Mouse (Mus musculus) mesoderm, embryonic 11.5 days (tissue): ENCODE data around the gene Dnah3.
A peak's percentile ranks its signal among the peaks of the same experiment; 100 is the strongest.

Source experiments
- DNase-seq: peaks from one replicate; pipeline ENCODE4 v3.0.0-alpha.2; 2012; ENCODE audit warnings: low read depth, low spot score

Dnah3 gene

DNA sequence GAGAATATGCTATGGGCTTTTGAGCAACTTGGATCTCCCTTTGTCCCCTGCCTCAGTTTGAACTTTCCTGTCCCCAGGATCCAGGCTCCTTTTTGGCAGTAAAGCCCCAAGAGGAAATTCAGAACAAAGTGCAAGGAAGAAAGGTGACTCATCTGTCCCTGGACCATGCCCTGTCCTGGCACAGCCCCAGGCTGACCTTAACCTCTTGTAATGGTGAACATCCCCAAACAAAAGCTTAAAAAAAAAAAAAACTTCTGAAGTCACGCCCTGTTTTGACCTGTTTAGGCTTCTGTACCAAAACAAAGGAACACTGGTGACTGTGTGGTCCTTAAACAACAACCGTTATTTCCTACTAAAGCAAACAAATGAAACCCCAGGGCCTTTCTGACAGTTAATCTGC is 153.5 kb downstream of the Dnah3 start:
- no peak for DNase-seq

DNA sequence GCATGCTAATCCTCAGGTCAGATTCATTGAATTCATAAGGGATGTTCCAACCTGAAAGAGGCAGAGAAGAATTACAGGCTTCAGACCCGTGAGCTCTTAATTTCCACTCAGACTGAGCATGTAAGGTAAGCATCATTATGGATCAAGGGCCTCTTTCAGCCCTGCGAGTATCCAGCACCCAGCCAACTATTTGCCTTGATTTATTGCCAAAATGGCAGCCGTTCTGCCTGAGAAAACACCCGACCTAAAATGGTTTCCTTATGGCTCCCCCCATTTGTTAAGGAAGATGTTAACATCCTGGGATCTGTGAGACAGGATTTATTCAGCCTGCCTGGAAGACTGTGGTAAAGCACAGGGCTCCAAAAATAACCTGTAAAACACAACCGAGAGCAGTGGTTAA is 158.0 kb downstream of the Dnah3 start:
- DNase-seq, result peak; percentile 13

DNA sequence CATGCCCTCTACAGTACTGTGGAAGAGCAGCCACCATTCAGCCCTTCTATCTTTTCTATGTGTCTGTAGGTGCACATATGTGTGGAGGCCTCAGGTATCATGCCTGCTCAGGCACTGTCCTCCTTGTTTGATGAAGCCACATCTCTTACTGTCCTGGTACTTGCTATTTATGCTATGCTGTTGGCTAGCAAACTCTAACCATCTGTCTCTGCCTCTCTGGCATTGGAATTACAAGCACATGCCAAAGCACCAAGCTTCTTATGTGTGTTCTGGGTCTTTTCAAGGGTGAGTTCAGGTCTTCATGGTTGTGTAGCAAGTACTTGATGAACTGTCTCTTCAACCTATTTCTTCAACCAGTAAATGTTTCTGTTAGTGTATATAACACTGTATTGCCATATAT is 158.8 kb downstream of the Dnah3 start:
- no peak for DNase-seq

DNA sequence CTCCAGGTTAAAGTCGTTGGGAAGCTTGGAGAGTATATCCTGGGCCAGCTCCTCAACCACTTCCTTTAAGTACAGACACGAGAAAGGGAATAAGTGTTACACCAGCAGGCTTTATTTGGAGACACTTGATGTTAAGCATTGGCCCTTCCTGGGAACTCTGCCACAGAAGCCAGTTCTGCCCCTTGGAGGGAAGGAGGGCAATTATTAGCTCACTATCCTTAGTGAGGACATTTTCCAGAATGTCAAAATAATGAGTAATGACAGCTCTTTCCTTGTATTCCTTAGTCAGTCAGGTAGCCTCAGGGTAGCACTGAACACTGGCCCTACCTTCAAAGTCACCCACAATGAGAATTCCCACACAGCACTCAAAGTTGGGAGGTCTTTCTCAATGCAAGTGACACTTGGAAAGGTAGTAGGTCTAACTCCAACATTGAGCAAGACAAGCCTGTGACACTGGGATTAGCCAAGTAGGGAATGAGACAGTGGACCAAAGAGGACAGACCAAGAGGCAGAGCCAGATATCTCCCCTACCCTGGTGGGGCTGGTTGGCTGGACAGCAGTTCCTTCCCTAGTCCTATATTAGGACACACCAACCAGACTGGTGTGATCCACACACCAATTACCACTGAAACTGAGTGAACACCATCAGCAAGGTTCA is 166.2 kb downstream of the Dnah3 start:
- no peak for DNase-seq

DNA sequence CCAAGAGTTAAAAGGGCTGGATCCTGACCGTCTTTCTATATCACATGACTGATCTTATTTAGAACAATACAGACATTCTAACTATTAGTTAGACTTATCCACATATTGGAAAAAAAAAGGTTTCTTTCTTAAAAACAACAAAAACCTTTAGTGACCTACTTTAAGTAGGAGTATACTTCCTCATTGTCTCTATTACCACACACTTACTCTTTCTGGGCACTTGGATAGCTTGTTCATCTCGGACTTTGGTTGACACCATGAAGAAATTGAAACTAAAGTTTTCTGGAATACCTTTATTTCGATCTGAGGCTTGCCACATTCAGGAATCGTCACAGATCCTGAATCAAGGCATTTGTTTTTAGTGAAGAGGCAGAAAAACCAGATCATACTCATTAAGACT is 174.0 kb downstream of the Dnah3 start:
- DNase-seq, result no peak

DNA sequence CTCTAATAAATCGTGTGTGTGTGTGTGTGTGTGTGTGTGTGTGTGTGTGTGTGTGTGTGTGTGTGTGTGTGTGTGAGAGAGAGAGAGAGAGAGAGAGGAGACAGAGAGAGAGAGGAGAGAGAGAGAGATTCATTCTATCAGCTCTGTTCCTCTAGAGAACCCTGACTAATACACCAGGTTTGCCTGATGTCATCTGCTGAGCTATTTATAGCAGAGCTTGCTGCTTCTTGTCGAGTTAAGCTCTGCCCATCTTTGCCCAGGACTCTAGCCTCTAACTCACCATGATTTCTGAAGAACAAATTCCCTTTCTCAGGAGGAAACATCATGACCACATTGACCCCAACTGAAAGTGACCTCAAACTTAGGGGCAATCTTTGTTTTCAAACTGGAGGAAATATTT is 174.6 kb downstream of the Dnah3 start:
- no peak for DNase-seq

DNA sequence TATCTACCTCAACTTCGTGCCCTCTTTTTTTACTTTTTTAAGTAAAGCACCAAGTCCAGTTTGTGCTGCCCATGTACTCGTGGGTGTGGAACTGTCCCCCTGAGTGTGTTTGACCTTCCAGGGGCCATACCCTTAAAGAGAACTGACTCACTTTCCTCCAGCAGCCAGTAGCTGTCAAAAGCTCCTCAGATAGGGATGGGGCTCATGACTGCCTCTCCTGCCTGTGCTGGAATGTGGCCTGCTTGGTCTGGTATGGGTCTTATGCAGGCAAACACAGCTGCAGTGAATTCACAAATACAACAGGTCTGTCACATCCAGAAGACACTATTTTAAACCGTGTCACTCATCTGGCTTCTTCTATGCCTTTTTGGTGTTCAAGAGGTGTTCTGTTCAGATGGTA is 183.4 kb downstream of the Dnah3 start:
- DNase-seq, result no peak

DNA sequence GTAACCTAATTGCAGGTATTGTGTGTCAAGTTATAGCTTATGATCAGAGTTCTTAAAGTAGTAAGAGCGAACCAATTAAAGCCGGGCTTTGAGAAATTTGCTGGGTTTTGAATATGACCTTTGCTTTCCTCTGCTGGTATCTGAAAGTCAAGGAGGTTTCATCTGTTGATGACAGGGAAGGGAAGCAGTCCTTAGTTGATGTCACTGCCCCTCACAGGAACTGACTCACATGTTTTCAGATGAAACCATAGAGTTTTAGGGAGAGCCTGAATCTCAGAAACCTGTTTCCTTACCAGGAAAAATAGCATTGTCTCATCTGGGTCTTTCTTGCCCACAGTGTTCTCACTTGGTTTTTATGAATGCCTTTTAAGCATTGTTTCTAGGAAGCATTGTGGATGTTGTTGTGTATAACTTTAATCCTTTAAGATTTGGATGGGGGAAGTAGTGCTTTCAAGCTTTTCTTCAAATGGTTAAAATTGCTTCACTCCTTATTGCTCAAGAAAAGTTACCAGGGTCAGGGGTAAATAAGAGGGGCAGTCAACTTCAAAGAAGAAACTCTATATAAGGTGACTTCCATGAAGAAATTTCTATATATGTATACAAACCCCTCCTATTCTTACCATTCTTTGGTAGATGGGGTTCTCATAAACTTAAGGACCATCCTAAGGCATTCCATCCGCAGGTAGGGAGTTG is 188.4 kb downstream of the Dnah3 start:
- no peak for DNase-seq

DNA sequence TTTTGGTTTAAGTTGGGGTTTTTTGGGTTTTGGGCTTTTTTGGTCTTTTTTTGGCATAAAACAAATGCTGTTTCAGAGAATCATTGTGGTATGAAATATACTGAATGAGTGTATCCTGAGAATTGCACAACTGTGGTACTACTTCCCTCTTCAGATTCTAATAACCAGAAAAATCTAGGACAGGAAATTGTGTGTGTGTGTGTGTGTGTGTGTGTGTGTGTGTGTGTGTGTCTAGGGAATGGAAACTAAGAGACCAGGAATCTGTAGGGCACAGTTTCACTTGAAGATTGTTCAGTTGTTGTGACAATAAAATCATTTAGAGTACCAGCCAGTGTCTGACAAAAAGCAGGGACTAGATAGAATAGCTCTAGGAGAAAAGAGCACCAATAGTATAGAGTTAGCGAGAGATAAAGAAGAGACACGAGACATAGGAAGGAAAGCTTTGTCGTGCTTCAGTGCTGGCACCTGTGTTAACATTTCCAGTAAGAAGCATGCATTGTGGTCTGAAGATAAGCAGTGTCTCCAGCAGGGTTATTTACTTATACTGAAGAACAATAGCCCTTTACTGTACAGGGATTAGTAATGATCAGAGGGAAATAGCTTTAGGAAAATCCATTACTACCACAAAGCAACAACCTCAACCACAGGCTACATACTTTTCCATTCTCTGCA is 195.6 kb downstream of the Dnah3 start:
- no peak for DNase-seq

DNA sequence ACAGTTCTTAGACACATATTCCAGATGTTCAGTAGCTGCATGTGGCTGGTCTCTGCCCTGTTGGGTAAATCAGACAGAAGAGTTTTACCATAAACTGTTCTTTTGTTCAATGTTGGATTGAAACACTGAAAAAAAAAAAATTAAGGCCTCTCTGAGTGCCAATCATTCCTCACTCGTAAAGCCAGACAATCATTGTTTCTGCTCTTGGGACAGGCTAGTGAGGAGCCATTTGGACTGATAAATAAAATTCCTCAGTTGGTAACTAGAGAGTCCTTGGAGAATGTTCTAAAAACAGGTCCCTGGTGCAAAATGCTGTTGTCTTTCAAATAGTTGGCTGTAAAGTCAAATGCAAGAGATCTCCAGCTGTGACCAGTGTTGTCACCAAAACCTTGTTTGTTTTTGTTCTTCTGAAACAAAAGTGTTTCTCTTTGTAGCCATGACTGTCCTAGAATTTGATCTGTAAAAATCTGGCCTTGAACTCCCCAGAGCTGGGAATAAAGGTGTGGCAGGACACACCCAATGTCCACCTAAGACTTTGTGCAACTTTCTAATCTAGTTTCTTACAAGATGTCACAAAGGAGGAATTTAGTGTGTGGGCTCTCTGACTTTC is 196.7 kb downstream of the Dnah3 start:
- DNase-seq, result no peak

DNA sequence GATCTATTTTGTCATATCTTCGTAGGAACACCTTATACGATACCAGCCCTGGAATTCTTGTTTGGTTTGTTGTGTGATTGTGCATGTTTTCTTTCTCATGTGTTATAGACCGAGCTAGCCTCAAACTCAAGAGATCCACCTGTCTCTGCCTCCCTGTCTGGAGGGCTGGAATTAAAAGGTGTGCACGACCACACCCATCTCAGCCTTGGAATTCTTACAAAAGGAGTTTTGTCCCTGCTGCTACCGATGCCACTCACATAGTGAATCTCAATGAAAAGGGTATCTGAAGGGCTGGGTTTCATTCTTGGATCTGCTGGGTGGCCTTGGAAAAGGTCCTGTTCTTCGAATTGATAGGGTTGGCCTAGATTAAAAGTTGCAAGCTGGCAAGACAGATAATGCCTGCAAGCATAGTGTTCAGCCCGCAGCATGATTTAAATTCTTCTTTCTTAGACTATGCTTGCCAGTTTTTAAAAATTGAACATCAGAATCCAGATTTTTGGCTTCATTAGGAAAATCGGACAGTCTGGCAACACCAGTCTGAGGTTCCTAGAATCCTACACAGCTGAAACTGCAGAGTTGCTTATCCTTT is 197.5 kb downstream of the Dnah3 start:
- no peak for DNase-seq

DNA sequence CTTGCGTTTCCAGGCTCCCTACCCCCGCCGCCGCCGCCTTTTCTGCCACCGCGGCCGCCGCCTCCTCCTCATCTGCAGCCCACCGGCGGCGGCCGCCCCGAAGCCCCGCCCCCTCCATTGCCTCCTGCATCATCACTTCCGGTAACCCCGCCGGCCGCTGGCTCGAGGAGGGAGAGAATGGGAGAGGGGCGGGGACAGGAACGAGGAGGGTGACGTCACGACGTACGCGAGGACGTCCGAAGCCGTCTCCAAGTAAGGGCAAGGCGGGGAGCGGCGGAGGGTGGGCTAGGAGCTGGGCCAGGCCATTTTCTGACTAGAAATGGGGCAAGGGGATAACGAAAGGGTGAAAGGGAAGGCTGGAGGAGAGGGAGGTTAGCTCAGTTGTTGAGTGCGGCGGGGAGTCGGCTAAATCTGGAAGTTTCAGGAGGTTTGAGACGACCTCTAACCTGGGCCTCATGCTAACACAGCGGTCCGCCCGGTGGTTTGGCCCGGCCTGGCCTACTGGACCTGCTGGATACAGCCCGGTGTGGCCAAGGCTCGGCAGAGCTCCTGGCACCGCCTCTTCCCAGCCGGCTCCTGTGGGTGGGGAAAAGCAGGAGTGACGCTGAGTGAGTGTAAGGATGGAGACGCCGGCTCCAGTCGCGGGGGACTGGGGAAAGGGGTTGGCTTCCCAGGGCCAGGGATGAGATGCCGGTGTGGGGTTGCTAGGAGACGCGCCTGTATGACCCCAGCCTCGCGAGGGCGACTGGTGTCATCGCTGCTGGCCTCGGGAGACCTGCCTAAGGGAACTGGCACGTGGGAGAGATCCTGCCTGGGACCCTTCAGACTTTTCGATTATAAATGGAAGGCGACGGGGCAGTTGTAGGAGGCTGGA is 199.2 kb downstream of the Dnah3 start, which contains the start of the genes Lyrm1 and Dcun1d3:
Gene Lyrm1 (plus strand): TSS at position 223 of the 874 bp plus-strand sequence.
Gene Dcun1d3 (minus strand): TSS at position 660 of the 874 bp plus-strand sequence.
- DNase-seq, result peak; percentile 99

DNA sequence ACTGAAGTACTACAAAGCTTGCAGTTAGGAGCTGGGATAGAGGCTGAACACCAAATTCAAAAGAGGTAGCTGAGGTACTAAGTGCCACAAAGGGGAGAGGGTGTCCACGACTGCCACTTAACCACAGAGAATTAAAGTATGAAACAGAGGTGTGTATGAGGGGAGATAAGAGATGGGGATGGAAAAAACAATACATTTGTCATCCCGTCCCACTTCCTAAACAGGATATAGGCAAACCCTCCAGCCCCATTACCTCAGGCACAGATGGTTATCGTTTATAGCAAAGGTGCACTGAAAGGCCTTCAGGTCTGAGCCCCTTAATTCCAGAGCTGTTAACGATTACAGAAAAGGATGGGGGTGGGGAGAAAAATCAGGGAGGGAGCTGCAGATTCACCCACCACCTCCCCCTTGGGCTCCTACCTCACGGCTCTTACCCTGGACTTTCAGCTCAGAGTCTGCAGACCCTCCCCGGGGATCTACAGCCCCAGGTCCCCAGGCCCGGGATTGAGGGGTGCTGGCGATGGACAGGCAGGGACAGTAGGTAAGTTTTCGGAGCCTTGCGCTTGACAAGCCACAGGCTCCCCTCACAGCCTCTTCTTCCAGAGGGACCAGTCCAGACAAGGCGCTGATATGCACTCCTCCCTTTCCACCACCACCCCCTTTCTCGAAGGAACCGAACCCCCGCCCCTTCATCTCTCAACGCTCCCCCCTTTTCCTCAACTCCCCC is 200.1 kb downstream of the Dnah3 start:
- no peak for DNase-seq

DNA sequence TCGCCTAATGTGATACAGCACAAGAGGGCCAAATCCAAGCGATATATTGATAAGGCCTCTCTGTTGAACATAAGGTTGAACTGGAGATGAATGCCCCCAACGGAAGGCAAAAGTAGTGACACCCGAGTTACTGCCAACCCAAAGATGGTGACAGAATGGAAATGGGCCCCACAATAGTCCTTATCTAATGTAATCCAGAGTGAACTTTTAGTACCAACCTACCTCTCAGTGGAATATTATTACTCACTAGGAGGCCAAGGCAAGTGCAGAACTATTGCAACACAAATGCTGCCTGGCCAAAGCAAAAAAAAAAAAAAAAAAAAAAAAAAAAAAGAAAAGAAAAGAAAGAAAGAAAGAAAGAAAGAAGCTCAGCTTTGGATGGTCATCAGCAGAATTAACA is 202.3 kb downstream of the Dnah3 start:
- DNase-seq, result no peak

DNA sequence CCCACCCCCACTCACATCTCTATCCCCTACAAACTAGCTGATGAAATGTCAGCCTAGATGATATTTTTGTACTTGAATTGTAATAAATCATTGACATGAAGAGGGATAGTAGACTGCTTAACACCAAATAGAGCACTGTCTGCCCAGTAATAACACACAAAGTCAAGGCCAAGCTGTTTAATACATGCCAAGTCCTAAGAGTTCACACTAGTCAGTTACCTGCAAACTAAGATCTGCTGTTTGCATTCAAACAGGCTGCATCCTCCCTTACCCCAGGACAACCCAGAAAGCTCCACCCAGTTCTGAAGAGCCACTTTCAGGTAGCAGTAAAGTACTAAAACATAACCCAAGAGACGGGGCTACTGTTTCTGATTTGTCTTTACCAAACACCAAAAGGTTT is 202.9 kb downstream of the Dnah3 start:
- DNase-seq, result no peak

DNA sequence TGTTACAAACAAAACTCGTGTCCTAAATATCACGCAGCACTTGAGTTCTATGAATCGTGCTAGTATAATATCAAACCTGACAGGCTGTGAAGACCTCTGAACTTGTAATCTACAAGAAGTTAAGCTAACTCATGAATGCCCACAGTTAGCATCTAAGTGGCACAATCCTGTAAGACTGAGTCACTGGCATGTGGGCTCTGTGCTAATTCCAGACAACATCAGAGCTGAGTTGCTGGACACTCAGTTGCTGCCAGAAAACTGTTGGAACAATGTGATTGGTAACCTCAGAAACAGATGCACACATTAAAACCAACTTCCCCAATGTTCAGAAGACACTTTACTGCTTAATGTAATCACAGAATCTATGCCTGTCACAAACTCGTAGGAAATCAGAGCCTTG is 207.2 kb downstream of the Dnah3 start:
- DNase-seq, result no peak

DNA sequence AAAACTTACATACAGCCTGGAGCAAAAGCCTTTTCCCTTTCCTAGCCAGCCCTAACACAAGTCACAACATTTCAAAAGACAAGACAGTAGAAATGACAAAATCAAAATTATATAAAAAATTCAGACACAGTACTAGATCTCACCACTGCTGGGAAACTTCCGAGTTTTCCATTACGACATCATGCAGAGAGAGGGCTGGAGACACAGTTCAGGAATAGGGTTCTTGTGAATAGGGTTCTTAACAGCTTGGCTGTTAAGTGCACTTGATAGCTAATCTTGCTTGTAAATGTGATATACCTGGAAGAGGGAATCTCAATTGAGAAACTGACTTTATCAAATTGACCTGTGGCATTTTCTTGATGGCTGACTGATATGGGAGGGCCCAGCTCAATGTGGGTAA is 213.9 kb downstream of the Dnah3 start:
- no peak for DNase-seq

DNA sequence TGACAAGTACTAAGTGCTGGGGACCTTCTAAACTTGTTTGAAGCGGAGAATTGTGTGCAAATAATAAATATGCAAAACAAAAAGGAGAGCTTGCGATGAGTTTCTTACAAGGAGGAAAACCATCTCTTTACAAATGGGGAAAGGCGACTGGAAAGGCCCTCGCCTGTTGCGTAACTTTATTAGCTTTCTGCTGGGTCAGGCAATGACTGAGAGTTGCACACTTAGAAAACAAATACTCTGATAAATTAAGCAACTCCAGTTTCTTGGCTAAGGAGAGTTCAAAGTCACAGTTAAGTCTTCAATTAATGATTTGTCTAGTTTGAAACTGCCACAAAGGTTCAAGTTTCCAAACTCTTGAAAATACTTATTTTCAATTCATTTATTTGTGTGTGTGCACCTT is 214.7 kb downstream of the Dnah3 start:
- no peak for DNase-seq

DNA sequence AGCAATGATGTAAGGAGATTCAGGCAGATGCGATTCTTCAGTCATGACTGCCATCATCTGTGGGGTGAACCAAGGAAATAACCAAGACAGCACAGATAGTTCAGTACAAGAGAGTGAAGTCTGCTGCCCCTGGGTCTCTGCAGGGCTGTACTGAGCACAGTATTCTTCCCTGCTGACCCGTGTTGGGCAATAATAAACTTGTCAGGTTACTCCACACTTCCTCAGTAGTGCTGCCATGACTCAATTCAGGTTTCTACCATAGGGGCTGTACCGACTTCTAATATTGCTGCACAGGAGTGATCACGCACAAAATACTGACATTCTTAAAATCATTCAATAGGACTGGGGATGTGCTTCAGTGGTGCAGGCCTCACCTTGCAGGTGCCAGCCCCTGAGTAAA is 215.9 kb downstream of the Dnah3 start:
- no peak for DNase-seq

DNA sequence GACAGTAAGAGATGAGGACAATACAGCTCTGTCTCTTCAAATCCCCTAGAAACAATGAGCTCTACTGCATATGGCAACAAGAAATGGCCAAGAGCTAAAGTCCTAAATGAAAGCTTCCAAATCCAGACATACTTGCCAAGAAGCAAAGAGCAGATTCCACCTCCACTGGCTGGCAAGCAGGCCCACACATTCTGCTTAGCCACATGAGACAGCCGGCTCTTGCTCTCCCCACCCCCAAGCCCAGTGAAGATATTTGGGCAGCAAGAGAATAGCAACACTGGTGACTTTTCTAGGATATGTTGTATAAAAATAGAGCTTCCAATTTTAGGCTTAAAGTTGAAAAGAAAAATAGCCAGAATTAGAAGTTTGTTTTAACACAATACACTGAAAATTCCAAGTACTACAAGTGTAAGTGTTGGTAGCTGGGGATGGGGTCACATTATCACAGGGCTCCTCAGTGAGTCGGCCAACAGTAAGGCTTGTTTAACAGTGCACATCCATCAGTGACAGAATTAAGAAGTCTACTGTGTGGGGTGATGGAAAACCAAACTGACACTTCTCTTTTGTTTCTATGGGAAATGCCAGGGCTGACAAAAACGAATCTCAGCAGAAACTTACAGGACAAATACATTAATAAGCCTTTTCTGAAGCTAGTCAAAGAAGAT is 219.2 kb downstream of the Dnah3 start:
- no peak for DNase-seq
